Mouse (Mus musculus): ENCODE data around the gene Edem2. TPM values are rescaled to one million over a fixed set of nuclear protein-coding genes. Genes with fewer than 3 reads are reported as not detected.

The Edem2 gene
- polyA plus RNA-seq, 1 experiment from 2014 or later = 52.3 TPM

GRCm38 (mm10) chr2:155773664-155774063 lies 44.4 kb upstream of the Edem2 start:
- no peak for ATAC-seq
- H3K4me1 ChIP-seq (replicated peaks; ENCODE audit: control insufficient read depth, insufficient read depth, low read length) = peaks cover 27% of the 10 kb centered on the region
- 55% methylated on average over 4 of the region's 4 CpGs for WGBS

DNA sequence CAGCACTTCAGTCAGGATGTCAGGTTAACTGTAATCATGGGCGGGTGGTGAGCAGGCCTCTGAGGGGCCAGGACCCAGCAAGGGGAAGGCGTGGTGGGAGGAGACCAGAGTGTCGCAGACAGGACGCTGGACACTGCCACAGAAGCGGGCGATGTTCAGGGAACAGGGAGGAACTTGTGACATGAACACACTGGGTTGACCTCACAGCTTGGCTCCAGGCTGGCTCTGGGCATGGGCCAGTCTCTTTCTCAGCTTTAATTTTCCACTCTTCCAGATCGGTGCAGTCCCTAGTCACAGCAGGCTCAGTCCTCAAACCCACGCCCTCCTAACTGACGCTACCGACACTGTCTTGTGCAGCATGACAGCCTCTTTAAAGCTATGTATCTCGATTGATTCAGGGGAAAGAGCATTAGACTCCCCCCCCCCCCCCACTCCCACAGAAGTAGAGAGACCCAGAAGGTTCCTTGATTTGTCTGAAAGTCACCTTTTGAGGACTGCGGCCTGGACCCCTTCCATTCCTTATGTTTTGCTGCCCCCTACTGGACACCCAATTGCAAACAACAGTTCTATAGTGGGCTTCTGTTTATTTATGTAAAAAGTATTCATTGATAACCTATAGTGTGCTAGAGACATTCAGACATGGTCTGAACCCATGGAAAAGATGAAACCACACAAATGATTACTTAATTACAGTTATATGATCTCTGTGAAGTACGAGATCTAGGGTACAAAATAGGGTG lies 35.6 kb upstream of the Edem2 start:
- WGBS = 55% methylated on average over 13 of the region's 13 CpGs
- H3K9ac ChIP-seq (replicated peaks; ENCODE audit: low read depth, low read length) = no peak overlapping the region
- ATAC-seq = peak; percentile 74; the same call in 1 of the 2 replicates
- H3K4me1 ChIP-seq (replicated peaks; ENCODE audit: control insufficient read depth, insufficient read depth, low read length) = no peaks in the 10 kb centered on the region
- no peaks in the 10 kb centered on the region for H3K36me3 ChIP-seq (ENCODE audit: control insufficient read depth, insufficient read depth)
- no peak overlapping the region for H3K4me2 ChIP-seq (ENCODE audit: low read length)
- H3K4me3 ChIP-seq (replicated peaks; ENCODE audit: low read length) = no peak overlapping the region
- no peak overlapping the region for H3K27ac ChIP-seq (ENCODE audit: low read length)
- H3K9me3 ChIP-seq (ENCODE audit: control insufficient read depth, low read length) = no peaks in the 10 kb centered on the region
- H3K27me3 ChIP-seq (replicated peaks; ENCODE audit: control insufficient read depth, insufficient read depth, low read length) = no peaks in the 10 kb centered on the region; the same call in 1 of the 2 replicates

More at GRCm38 (mm10) chr2:155773664-155774063, 44.4 kb upstream of the Edem2 start:
- H3K9ac ChIP-seq (replicated peaks; ENCODE audit: low read depth, low read length) = no peak overlapping the region
- H3K27ac ChIP-seq (ENCODE audit: low read length) = no peak overlapping the region
- no peaks in the 10 kb centered on the region for H3K9me3 ChIP-seq (ENCODE audit: control insufficient read depth, low read length)
- H3K36me3 ChIP-seq (ENCODE audit: control insufficient read depth, insufficient read depth) = no peaks in the 10 kb centered on the region
- no peak overlapping the region for H3K4me3 ChIP-seq (replicated peaks; ENCODE audit: low read length)
- H3K27me3 ChIP-seq (replicated peaks; ENCODE audit: control insufficient read depth, insufficient read depth, low read length) = peaks cover 15% of the 10 kb centered on the region
- no peak overlapping the region for H3K4me2 ChIP-seq (ENCODE audit: low read length)

- ATAC-seq = no peak
- no peaks in the 10 kb centered on the region for H3K4me1 ChIP-seq (replicated peaks; ENCODE audit: control insufficient read depth, insufficient read depth, low read length)
- no peaks in the 10 kb centered on the region for H3K9me3 ChIP-seq (ENCODE audit: control insufficient read depth, low read length)
- H3K27me3 ChIP-seq (replicated peaks; ENCODE audit: control insufficient read depth, insufficient read depth, low read length) = no peaks in the 10 kb centered on the region
- no peak overlapping the region for H3K4me3 ChIP-seq (replicated peaks; ENCODE audit: low read length)
- WGBS = 58% methylated on average over 14 of the region's 14 CpGs
- H3K36me3 ChIP-seq (ENCODE audit: control insufficient read depth, insufficient read depth) = no peaks in the 10 kb centered on the region
- H3K27ac ChIP-seq (ENCODE audit: low read length) = no peak overlapping the region
- H3K9ac ChIP-seq (replicated peaks; ENCODE audit: low read depth, low read length) = no peak overlapping the region
- no peak overlapping the region for H3K4me2 ChIP-seq (ENCODE audit: low read length)
These were observed 27.7 kb upstream of the Edem2 start for GRCm38 (mm10) chr2:155756855-155757566.

- no peak overlapping the region for H3K9ac ChIP-seq (replicated peaks; ENCODE audit: low read depth, low read length)
- H3K27ac ChIP-seq (ENCODE audit: low read length) = no peak overlapping the region
- no peak for ATAC-seq
- H3K4me1 ChIP-seq (replicated peaks; ENCODE audit: control insufficient read depth, insufficient read depth, low read length) = peaks cover 6% of the 10 kb centered on the region
- H3K36me3 ChIP-seq (ENCODE audit: control insufficient read depth, insufficient read depth) = no peaks in the 10 kb centered on the region
- WGBS = 8% methylated on average over 1 of the region's 1 CpGs
- H3K9me3 ChIP-seq (ENCODE audit: control insufficient read depth, low read length) = no peaks in the 10 kb centered on the region
- H3K4me3 ChIP-seq (replicated peaks; ENCODE audit: low read length) = no peak overlapping the region
- H3K27me3 ChIP-seq (replicated peaks; ENCODE audit: control insufficient read depth, insufficient read depth, low read length) = peaks cover 6% of the 10 kb centered on the region
- H3K4me2 ChIP-seq (ENCODE audit: low read length) = no peak overlapping the region
These were observed 26.5 kb upstream of the Edem2 start for GRCm38 (mm10) chr2:155755746-155756145.

DNA sequence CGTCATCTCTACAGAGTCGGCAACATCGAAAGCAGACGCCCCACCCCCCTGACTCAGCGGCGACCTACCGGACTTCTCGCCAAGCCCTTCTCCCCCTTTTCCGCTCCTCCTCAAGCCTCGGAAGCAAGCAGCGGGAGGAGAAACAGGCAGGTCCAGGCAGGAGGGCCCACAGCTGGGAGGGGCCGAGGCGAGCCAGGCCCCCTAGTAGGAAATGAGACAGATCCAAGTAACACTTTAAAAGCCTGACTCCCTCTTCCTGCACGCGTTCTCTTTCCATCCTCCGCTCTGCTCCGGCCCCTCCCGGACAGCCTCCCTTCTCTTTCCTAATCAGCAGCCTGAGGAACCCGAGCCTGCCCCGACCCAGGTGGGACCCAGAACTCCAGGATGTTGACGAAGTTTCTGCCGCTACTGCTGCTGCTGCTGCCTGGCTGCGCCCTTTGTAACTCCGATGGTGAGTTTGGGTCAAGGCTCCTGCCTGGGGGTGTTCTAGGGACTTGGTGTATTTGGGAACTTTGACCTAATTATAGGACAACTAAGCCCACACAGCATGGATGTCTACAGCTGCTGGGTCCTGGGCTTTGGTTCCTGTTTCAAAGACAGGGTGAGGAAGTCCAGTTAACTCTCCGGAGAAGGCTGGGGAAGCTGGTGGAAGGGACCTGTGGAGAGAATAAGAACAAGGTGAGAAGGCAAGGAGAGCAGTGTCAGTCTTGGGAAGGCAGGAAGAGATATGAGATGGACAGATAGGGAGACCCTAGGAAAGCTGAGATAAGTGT lies 21.9 kb upstream of the Edem2 start, which contains the start of gene Procr:
TSS of gene Procr (plus strand) at position 104 of the 773 bp plus-strand sequence.
- H3K4me2 ChIP-seq (ENCODE audit: low read length) = peak within 1 kb of the TSS; percentile 48

DNA sequence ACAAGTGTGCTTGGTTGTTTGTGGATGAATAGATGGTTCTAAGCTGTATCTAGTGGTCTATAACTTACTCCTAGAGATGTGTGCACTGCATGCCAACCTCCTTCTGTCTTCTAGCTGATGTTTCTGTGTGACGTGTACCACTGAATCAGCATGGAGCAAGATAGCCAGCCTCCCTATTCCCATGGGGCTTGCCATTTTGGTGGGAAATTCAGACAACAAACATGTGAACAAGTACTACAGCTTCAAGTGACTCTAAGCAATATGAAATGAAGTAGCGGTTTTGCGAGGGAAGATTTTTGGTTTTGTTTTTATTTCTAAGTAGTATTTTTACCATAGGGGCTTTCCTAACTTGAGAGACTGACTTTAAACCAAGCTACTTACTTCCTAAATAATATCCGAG lies 20.1 kb upstream of the Edem2 start:
- Histone ChIP-seq H3K9ac (replicated peaks; ENCODE audit: low read depth, low read length) (no peak overlapping the region), H3K4me2 (ENCODE audit: low read length) (no peak overlapping the region), H3K9me3 (ENCODE audit: control insufficient read depth, low read length) (no peaks in the 10 kb centered on the region), H3K4me3 (replicated peaks; ENCODE audit: low read length) (no peak overlapping the region), H3K27ac (ENCODE audit: low read length) (no peak overlapping the region), H3K4me1 (replicated peaks; ENCODE audit: control insufficient read depth, insufficient read depth, low read length) (peaks cover 6% of the 10 kb centered on the region), H3K27me3 (replicated peaks; ENCODE audit: control insufficient read depth, insufficient read depth, low read length) (peaks cover 6% of the 10 kb centered on the region), H3K36me3 (ENCODE audit: control insufficient read depth, insufficient read depth) (no peaks in the 10 kb centered on the region)
- WGBS = 86% methylated on average over 4 of the region's 4 CpGs
- ATAC-seq = no peak

More for the DNA sequence above, 21.9 kb upstream of the Edem2 start, which contains the start of gene Procr:
- Histone ChIP-seq H3K4me3 (replicated peaks; ENCODE audit: low read length) (peak within 1 kb of the TSS; percentile 28), H3K27me3 (replicated peaks; ENCODE audit: control insufficient read depth, insufficient read depth, low read length) (peaks cover 6% of the 10 kb centered on the region), H3K27ac (ENCODE audit: low read length) (no peak within 1 kb of the TSS), H3K4me1 (replicated peaks; ENCODE audit: control insufficient read depth, insufficient read depth, low read length) (peaks cover 6% of the 10 kb centered on the region), H3K9me3 (ENCODE audit: control insufficient read depth, low read length) (no peaks in the 10 kb centered on the region), H3K36me3 (ENCODE audit: control insufficient read depth, insufficient read depth) (no peaks in the 10 kb centered on the region), H3K9ac (replicated peaks; ENCODE audit: low read depth, low read length) (no peak within 1 kb of the TSS)
- WGBS = 3% methylated on average over 25 of the region's 25 CpGs
- no peak for ATAC-seq

DNA sequence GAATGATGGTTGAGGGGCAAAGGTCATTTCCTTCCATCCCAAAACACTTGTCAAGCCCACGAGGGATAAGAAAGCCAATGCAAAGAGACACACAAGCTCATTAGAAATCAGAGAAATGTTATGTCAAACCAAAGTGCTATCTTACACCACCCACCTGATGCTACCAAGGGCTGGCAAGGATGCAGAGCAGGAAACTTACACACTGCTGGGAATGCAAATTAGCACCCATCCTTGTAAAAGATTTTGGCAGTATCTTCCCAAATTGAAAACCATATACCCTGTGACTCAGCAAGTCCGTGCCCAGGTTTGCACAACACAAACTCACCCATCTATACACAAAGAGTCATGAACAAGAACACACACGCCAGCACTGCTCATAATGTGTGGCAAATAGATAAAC lies 16.2 kb upstream of the Edem2 start:
- ATAC-seq = no peak
- no peaks in the 10 kb centered on the region for H3K27me3 ChIP-seq (replicated peaks; ENCODE audit: control insufficient read depth, insufficient read depth, low read length)
- no peaks in the 10 kb centered on the region for H3K36me3 ChIP-seq (ENCODE audit: control insufficient read depth, insufficient read depth)
- no peak overlapping the region for H3K27ac ChIP-seq (ENCODE audit: low read length)
- H3K9ac ChIP-seq (replicated peaks; ENCODE audit: low read depth, low read length) = no peak overlapping the region
- peaks cover 4% of the 10 kb centered on the region; the same call in 1 of the 2 replicates for H3K4me1 ChIP-seq (replicated peaks; ENCODE audit: control insufficient read depth, insufficient read depth, low read length)
- 73% methylated on average over 3 of the region's 3 CpGs for WGBS
- H3K9me3 ChIP-seq (ENCODE audit: control insufficient read depth, low read length) = no peaks in the 10 kb centered on the region
- H3K4me3 ChIP-seq (replicated peaks; ENCODE audit: low read length) = no peak overlapping the region
- no peak overlapping the region for H3K4me2 ChIP-seq (ENCODE audit: low read length)

GRCm38 (mm10) chr2:155743351-155743750 lies 14.1 kb upstream of the Edem2 start:
- H3K9ac ChIP-seq (replicated peaks; ENCODE audit: low read depth, low read length) = no peak overlapping the region
- no peak for ATAC-seq
- H3K4me3 ChIP-seq (replicated peaks; ENCODE audit: low read length) = no peak overlapping the region
- no peaks in the 10 kb centered on the region for H3K36me3 ChIP-seq (ENCODE audit: control insufficient read depth, insufficient read depth)
- 91% methylated on average over 9 of the region's 9 CpGs for WGBS
- no peaks in the 10 kb centered on the region for H3K27me3 ChIP-seq (replicated peaks; ENCODE audit: control insufficient read depth, insufficient read depth, low read length)
- H3K4me2 ChIP-seq (ENCODE audit: low read length) = no peak overlapping the region
- H3K27ac ChIP-seq (ENCODE audit: low read length) = no peak overlapping the region
- no peaks in the 10 kb centered on the region for H3K9me3 ChIP-seq (ENCODE audit: control insufficient read depth, low read length)
- peaks cover 4% of the 10 kb centered on the region; the same call in 1 of the 2 replicates for H3K4me1 ChIP-seq (replicated peaks; ENCODE audit: control insufficient read depth, insufficient read depth, low read length)

- Histone ChIP-seq H3K4me3 (replicated peaks; ENCODE audit: low read length) (no peak overlapping the region), H3K4me1 (replicated peaks; ENCODE audit: control insufficient read depth, insufficient read depth, low read length) (peaks cover 4% of the 10 kb centered on the region; the same call in 1 of the 2 replicates), H3K27me3 (replicated peaks; ENCODE audit: control insufficient read depth, insufficient read depth, low read length) (no peaks in the 10 kb centered on the region), H3K36me3 (ENCODE audit: control insufficient read depth, insufficient read depth) (no peaks in the 10 kb centered on the region), H3K27ac (ENCODE audit: low read length) (no peak overlapping the region), H3K9ac (replicated peaks; ENCODE audit: low read depth, low read length) (no peak overlapping the region), H3K4me2 (ENCODE audit: low read length) (no peak overlapping the region), H3K9me3 (ENCODE audit: control insufficient read depth, low read length) (no peaks in the 10 kb centered on the region)
- ATAC-seq = no peak
- WGBS = 67% methylated on average over 12 of the region's 12 CpGs
These were observed 13.7 kb upstream of the Edem2 start for GRCm38 (mm10) chr2:155742931-155743337.
